Mouse (Mus musculus): Measurements from ENCODE around the gene Hsh2d. TPM values are rescaled to one million over a fixed set of nuclear protein-coding genes. Genes with fewer than 3 reads are reported as not detected.

Gene Hsh2d
- total and polyA plus RNA-seq, 2 experiments from 2014 or later: not detected

DNA sequence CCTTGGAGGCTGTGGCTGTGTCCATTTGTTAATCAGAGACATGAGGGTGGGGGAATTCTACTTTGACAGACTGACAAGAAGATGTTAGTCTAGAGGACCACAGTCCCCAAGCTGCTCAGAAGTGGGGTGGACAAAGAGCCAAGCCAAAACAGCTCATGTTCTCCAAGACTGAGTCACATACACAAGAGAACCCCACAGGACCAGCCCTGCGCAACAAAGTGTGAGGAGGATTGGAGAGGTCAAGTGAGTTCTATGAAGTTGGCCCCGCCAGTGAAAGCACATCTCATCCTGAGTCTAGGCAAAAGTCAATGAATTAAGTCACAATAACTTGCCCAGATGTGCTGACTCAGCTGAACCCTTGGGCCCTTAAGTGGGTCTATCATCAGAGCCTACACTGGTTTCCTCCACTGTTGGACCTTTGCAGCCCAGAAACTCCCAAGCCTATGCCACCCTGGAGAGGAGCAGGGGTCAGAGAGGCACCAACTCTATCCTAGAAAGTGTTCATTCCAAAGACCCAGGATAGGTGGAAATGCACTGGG lies 1.6 kb upstream of the Hsh2d start:
- Histone ChIP-seq H3K9me3 (ENCODE audit: low read length) (no peaks in the 10 kb centered on the region), H3K4me2 (ENCODE audit: low read depth) (no peak overlapping the region), H3K36me3 (ENCODE audit: insufficient read depth) (no peaks in the 10 kb centered on the region), H3K9ac (no peak overlapping the region), H3K4me3 (ENCODE audit: low read depth, low read length) (no peak overlapping the region), H3K27ac (ENCODE audit: low read depth, low read length) (no peak overlapping the region), H3K4me1 (ENCODE audit: insufficient read depth) (no peaks in the 10 kb centered on the region), H3K27me3 (ENCODE audit: insufficient read depth, low read length) (no peaks in the 10 kb centered on the region)
- no peak for DNase-seq
- 78% methylated on average over 2 of the region's 2 CpGs for WGBS
- TF ChIP-seq CTCF (IDR thresholded peaks at IDR 0.05; ENCODE audit: low read depth): no peak
- ATAC-seq: no peak

DNA sequence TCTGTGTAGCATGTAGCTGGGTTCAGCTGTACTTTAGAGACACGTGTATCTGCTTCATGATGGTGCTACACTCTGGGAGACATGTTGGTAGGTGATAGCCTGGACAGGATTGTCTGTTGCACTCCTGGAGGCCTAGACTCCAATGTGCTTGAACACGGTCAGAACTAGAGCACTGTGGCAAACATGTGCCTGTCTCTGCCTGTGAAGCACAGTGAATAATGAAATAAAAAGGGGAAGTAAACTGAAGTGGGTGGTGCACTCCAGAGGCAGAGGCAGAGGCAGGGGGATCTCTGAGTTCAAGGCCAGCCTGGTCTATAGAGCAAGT lies 739 bp downstream of the Hsh2d start:
- no peaks in the 10 kb centered on the region for H3K4me1 ChIP-seq (ENCODE audit: insufficient read depth)
- TF ChIP-seq CTCF (IDR thresholded peaks at IDR 0.05; ENCODE audit: low read depth): no peak
- ATAC-seq: no peak
- H3K27me3 ChIP-seq (ENCODE audit: insufficient read depth, low read length): no peaks in the 10 kb centered on the region; the same call in 1 of the 2 replicates
- H3K27ac ChIP-seq (ENCODE audit: low read depth, low read length): no peak overlapping the region
- no peak overlapping the region for H3K4me2 ChIP-seq (ENCODE audit: low read depth)
- no peaks in the 10 kb centered on the region for H3K36me3 ChIP-seq (ENCODE audit: insufficient read depth)
- WGBS: 83% methylated on average over 2 of the region's 2 CpGs
- H3K9ac ChIP-seq: no peak overlapping the region
- H3K4me3 ChIP-seq (ENCODE audit: low read depth, low read length): no peak overlapping the region
- no peaks in the 10 kb centered on the region for H3K9me3 ChIP-seq (ENCODE audit: low read length)
- DNase-seq: no peak

DNA sequence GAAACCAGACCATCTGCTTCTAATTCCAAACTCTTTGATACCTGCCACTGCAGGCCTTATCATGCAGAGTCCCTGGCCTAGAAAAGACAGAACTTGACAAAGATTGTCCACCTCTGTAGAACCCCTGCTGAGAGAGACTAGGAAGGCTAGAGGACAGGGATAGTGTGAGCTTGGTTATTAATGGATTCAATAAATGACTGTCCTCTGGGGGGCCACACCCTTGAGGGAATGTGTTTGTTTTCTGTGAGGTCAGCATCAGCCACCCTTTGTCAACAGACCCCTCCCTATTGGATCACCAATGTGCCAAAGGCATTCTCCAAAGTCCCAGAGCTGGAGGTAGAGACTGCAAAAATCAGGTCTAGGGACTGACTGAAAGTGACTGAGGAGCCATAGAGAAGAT lies 2.6 kb downstream of the Hsh2d start:
- TF ChIP-seq CTCF (IDR thresholded peaks at IDR 0.05; ENCODE audit: low read depth): no peak
- no peaks in the 10 kb centered on the region for H3K36me3 ChIP-seq (ENCODE audit: insufficient read depth)
- no peak overlapping the region for H3K4me3 ChIP-seq (ENCODE audit: low read depth, low read length)
- no peak overlapping the region for H3K9ac ChIP-seq
- H3K27ac ChIP-seq (ENCODE audit: low read depth, low read length): no peak overlapping the region
- ATAC-seq: no peak
- no peaks in the 10 kb centered on the region for H3K4me1 ChIP-seq (ENCODE audit: insufficient read depth)
- no peak for DNase-seq
- no peaks in the 10 kb centered on the region; the same call in 1 of the 2 replicates for H3K27me3 ChIP-seq (ENCODE audit: insufficient read depth, low read length)
- no peak overlapping the region for H3K4me2 ChIP-seq (ENCODE audit: low read depth)
- H3K9me3 ChIP-seq (ENCODE audit: low read length): no peaks in the 10 kb centered on the region

GRCm38 (mm10) chr8:72197997-72198396 lies 8.6 kb downstream of the Hsh2d start:
- Histone ChIP-seq H3K4me3 (ENCODE audit: low read depth, low read length) (no peak overlapping the region), H3K4me1 (ENCODE audit: insufficient read depth) (no peaks in the 10 kb centered on the region), H3K27me3 (ENCODE audit: insufficient read depth, low read length) (no peaks in the 10 kb centered on the region; the same call in 1 of the 2 replicates), H3K27ac (ENCODE audit: low read depth, low read length) (no peak overlapping the region), H3K4me2 (ENCODE audit: low read depth) (no peak overlapping the region), H3K9ac (no peak overlapping the region), H3K9me3 (ENCODE audit: low read length) (peaks cover 4% of the 10 kb centered on the region; the same call in 1 of the 2 replicates), H3K36me3 (ENCODE audit: insufficient read depth) (no peaks in the 10 kb centered on the region)
- no peak for DNase-seq
- WGBS: 63% methylated on average over 8 of the region's 8 CpGs
- no peak for TF ChIP-seq CTCF (IDR thresholded peaks at IDR 0.05; ENCODE audit: low read depth)
- ATAC-seq: no peak

- no peak for TF ChIP-seq CTCF (IDR thresholded peaks at IDR 0.05; ENCODE audit: low read depth)
- H3K9me3 ChIP-seq (ENCODE audit: low read length): no peaks in the 10 kb centered on the region
- ATAC-seq: no peak
Observed at GRCm38 (mm10) chr8:72208582-72208981, 19.1 kb downstream of the Hsh2d start.

GRCm38 (mm10) chr8:72210222-72210621 lies 20.8 kb downstream of the Hsh2d start:
- ATAC-seq (no peak), DNase-seq (no peak)
- H3K27ac ChIP-seq (ENCODE audit: low read depth, low read length): no peak overlapping the region
- H3K27me3 ChIP-seq (ENCODE audit: insufficient read depth, low read length): peaks cover 4% of the 10 kb centered on the region
- no peaks in the 10 kb centered on the region for H3K36me3 ChIP-seq (ENCODE audit: insufficient read depth)
- no peak overlapping the region for H3K4me3 ChIP-seq (ENCODE audit: low read depth, low read length)
- no peak for TF ChIP-seq CTCF (IDR thresholded peaks at IDR 0.05; ENCODE audit: low read depth)
- H3K9me3 ChIP-seq (ENCODE audit: low read length): no peaks in the 10 kb centered on the region
- no peaks in the 10 kb centered on the region for H3K4me1 ChIP-seq (ENCODE audit: insufficient read depth)
- H3K4me2 ChIP-seq (ENCODE audit: low read depth): no peak overlapping the region
- H3K9ac ChIP-seq: no peak overlapping the region
- WGBS: 79% methylated on average over 4 of the region's 4 CpGs

More at GRCm38 (mm10) chr8:72208582-72208981, 19.1 kb downstream of the Hsh2d start:
- WGBS: 76% methylated on average over 1 of the region's 1 CpGs
- Histone ChIP-seq H3K27me3 (ENCODE audit: insufficient read depth, low read length) (no peaks in the 10 kb centered on the region; the same call in 1 of the 2 replicates), H3K36me3 (ENCODE audit: insufficient read depth) (no peaks in the 10 kb centered on the region), H3K4me3 (ENCODE audit: low read depth, low read length) (no peak overlapping the region), H3K9ac (no peak overlapping the region), H3K4me2 (ENCODE audit: low read depth) (no peak overlapping the region), H3K4me1 (ENCODE audit: insufficient read depth) (no peaks in the 10 kb centered on the region), H3K27ac (ENCODE audit: low read depth, low read length) (no peak overlapping the region)
- DNase-seq: no peak

DNA sequence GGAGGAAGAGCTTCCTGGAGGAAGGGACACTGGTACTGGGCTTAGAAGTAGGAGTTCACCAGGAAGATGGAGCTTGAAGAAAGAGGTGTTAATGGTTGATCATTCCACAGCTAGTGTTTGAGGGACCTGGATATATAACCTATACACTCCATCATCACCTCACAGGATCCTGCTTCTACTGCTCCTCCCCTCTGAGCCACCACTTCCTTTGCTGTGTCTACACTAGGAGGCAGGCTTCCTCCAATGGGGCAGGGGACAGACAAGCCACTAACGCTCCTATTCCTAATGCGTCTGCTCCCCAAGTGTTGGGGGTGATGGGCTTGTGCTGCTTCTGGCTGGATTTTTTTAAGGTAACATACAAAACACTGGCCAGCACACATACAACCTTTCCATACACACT lies 21.3 kb downstream of the Hsh2d start:
- no peak overlapping the region for H3K27ac ChIP-seq (ENCODE audit: low read depth, low read length)
- no peak overlapping the region for H3K4me3 ChIP-seq (ENCODE audit: low read depth, low read length)
- no peak overlapping the region for H3K4me2 ChIP-seq (ENCODE audit: low read depth)
- H3K27me3 ChIP-seq (ENCODE audit: insufficient read depth, low read length): peaks cover 4% of the 10 kb centered on the region
- no peak overlapping the region for H3K9ac ChIP-seq
- no peaks in the 10 kb centered on the region for H3K36me3 ChIP-seq (ENCODE audit: insufficient read depth)
- WGBS: 65% methylated on average over 2 of the region's 2 CpGs
- ATAC-seq (no peak), DNase-seq (no peak)
- TF ChIP-seq CTCF (IDR thresholded peaks at IDR 0.05; ENCODE audit: low read depth): no peak
- H3K9me3 ChIP-seq (ENCODE audit: low read length): no peaks in the 10 kb centered on the region
- H3K4me1 ChIP-seq (ENCODE audit: insufficient read depth): no peaks in the 10 kb centered on the region
